Mouse (Mus musculus) liver, embryonic 14.5 days (tissue): Measurements from ENCODE around the gene Eml4. TPM values are rescaled to one million over a fixed set of nuclear protein-coding genes. Genes with fewer than 3 reads are reported as not detected.
A peak's percentile ranks its signal among the peaks of the same experiment; 100 is the strongest.

Experiments used
- ATAC-seq: fragments of 200-750 bp; cut with Nextera tagmentation; 2 replicates; pipeline ENCODE4 v1.8.0; 2017; ENCODE audit warnings: moderate number of reproducible peaks, mild to moderate bottlenecking, moderate library complexity; ENCODE audit not compliant: insufficient read depth
- DNase-seq, 3 experiments: peaks; one replicate each; pipeline ENCODE4 v3.0.0-alpha.2; 2012 to 2013; ENCODE audit warnings: low read depth in 3 of 3, low spot score in 3 of 3
- H3K27ac ChIP-seq: fragments of 300-500 bp; sonication (generic); 2 replicates; pipeline ENCODE4 v1.5.1; 2014; ENCODE audit warnings: moderate library complexity, mild to moderate bottlenecking, control low read depth, inconsistent platforms
- H3K27me3 ChIP-seq: fragments of 300-500 bp; sonication (generic); 2 replicates; pipeline ENCODE4 v1.6.1; 2014; ENCODE audit warnings: mild to moderate bottlenecking, low read length, moderate library complexity; ENCODE audit not compliant: control insufficient read depth, insufficient read depth
- H3K36me3 ChIP-seq: fragments of 300-500 bp; sonication (generic); replicated peaks from 2 replicates; pipeline ENCODE4 v1.6.1; 2014; ENCODE audit warnings: low read depth; ENCODE audit not compliant: control insufficient read depth, insufficient read depth
- H3K4me1 ChIP-seq, 2 experiments: fragments of 200-500 bp in 1 of 2; fragments of 300-500 bp in 1 of 2; sonication (generic) in 1 of 2; replicated peaks; 2 replicates each; pipeline ENCODE4 v1.6.1; 2012 to 2014; ENCODE audit warnings: antibody characterized with exemption in 1 of 2, inconsistent platforms in 1 of 2, low read length in 1 of 2; ENCODE audit not compliant: control insufficient read depth in 2 of 2, insufficient read depth in 2 of 2
- H3K4me2 ChIP-seq: fragments of 300-500 bp; sonication (generic); 2 replicates; pipeline ENCODE4 v1.6.1; 2014; ENCODE audit warnings: low read depth, mild to moderate bottlenecking, control low read depth, moderate library complexity
- H3K4me3 ChIP-seq, 2 experiments: fragments of 200-500 bp in 1 of 2; fragments of 300-500 bp in 1 of 2; sonication (generic) in 1 of 2; 2 replicates each; pipeline ENCODE4 v1.5.1; 2012 to 2014; ENCODE audit warnings: low read depth in 2 of 2, low read length in 2 of 2, mild to moderate bottlenecking in 2 of 2, control low read depth in 1 of 2, inconsistent platforms in 1 of 2, moderate library complexity in 1 of 2; ENCODE audit not compliant: insufficient read depth in 1 of 2
- H3K9ac ChIP-seq: fragments of 300-500 bp; sonication (generic); replicated peaks from 2 replicates; pipeline ENCODE4 v1.6.1; 2014; ENCODE audit warnings: mild to moderate bottlenecking, control low read depth, moderate library complexity
- H3K9me3 ChIP-seq: fragments of 300-500 bp; sonication (generic); 2 replicates; pipeline ENCODE4 v1.6.1; 2016; ENCODE audit warnings: low read length, mixed read lengths; ENCODE audit not compliant: control insufficient read depth
- CTCF ChIP-seq: IDR thresholded peaks from 2 replicates; pipeline ENCODE4 v1.5.1; 2016; ENCODE audit warnings: antibody characterized with exemption, low read depth, control low read depth
- EP300 ChIP-seq: IDR thresholded peaks from 2 replicates; pipeline ENCODE4 v1.6.1; 2016; ENCODE audit warnings: antibody characterized with exemption, low read depth
- WGBS: fragments of 180-500 bp; shearing (Covaris S2); extraction: QIAGEN DNeasy Blood & Tissue Kit; methylation state at CpG from one replicate; pipeline ENCODE4 v1.1.7; 2014; ENCODE audit not compliant: insufficient replicate concordance; 5-methylcytosine and 5-hydroxymethylcytosine counted together
- polyA plus RNA-seq, 2 experiments: library from polyadenylated mRNA; depleted of rRNA in 1 of 2; stranded (reverse) in 1 of 2; unstranded in 1 of 2; fragments of >200 nt; fragmentation: Nextera tagmentation in 1 of 2; extraction: Ambion mirVana in 1 of 2; gene quantifications; 2 replicates each; pipeline versions ENCODE4 v1.2.1 to v1.2.3; 2012 to 2014

The Eml4 gene
- polyA plus RNA-seq, 2 experiments = 4.8 to 5.0 TPM

DNA sequence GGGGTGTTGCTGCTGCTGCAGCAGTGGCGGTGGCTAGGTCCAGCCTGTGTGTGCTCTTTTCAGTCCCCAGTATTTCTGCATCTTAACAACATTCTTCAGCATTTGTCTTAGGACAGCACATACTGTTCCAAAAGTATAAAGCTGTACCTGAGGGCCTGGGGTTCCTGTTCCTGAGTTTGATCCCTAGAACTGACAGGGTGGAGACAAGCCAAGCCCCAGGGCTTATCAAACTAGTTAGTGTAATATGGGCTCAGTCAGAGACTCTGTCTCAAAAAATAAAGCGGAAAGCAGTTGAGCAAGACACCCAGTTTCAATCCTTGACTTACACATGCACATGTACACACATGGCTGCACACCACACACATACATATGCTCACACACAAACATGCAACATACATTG lies 34.2 kb downstream of the Eml4 start:
- Histone ChIP-seq H3K4me2 (no peak overlapping the region), H3K9ac (no peak overlapping the region), H3K4me1 (no peaks in the 10 kb centered on the region), H3K27me3 (no peaks in the 10 kb centered on the region), H3K9me3 (no peaks in the 10 kb centered on the region), H3K36me3 (no peaks in the 10 kb centered on the region), H3K27ac (no peak overlapping the region), H3K4me3 (no peak overlapping the region)
- TF ChIP-seq EP300 (no peak), CTCF (no peak)
- DNase-seq (no peak), ATAC-seq (no peak)
- WGBS = 73% methylated on average over 2 of the region's 2 CpGs

DNA sequence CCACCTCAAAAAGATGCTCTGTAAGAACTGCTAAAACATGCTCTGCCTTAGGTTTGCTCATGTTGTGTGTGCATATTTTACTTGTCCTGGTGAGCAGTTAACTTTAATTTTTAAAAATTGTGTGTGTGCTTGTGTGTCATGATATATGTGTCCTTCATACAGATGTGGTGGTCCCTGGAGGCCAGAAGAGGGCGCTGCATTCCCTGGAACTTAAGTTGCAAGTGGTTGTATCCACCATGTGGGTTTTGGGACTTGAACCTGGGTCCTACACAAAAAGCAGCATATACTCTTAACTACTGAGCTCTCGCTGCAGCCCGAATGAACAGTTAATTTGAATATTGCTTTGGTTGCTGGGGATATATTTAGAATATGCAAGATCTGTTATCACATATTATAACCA lies 36.4 kb downstream of the Eml4 start:
- TF ChIP-seq EP300 = no peak
- peak; percentile 39 for TF ChIP-seq CTCF

DNA sequence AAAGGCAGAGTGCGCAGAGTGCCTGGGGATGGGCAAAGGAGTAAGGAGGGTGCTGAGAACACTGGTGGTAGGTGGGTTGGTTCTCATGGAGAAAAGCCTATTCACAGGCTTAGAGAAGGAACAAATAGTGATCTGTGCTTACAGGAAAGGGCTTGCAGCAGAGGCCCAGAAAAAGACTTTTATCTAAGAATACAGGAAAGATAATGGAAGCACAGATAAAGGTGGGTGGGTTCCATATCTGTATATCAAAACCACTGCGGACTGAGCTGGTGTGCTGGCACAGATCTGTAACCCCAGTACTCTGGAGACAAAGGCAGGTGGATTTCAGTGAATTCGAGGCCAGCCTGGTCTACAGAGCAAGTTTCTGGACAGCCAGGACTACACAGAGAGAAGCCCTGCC lies 43.3 kb downstream of the Eml4 start:
- Histone ChIP-seq H3K36me3 (no peaks in the 10 kb centered on the region), H3K9ac (no peak overlapping the region), H3K4me2 (no peak overlapping the region), H3K27me3 (no peaks in the 10 kb centered on the region), H3K4me1 (peaks cover 0 to 16% of the 10 kb centered on the region in 2 experiments; a peak in 2 of 4 replicates), H3K27ac (no peak overlapping the region), H3K4me3 (no peak overlapping the region), H3K9me3 (no peaks in the 10 kb centered on the region)
- ATAC-seq (no peak), DNase-seq (no peak)
- TF ChIP-seq CTCF (no peak), EP300 (no peak)
- 27% methylated on average over 3 of the region's 3 CpGs for WGBS

More for the DNA sequence above, 36.4 kb downstream of the Eml4 start:
- Histone ChIP-seq H3K9ac (no peak overlapping the region), H3K36me3 (no peaks in the 10 kb centered on the region), H3K4me2 (no peak overlapping the region), H3K9me3 (no peaks in the 10 kb centered on the region), H3K27ac (no peak overlapping the region), H3K27me3 (no peaks in the 10 kb centered on the region), H3K4me3 (no peak overlapping the region), H3K4me1 (no peaks in the 10 kb centered on the region)
- ATAC-seq (no peak), DNase-seq (no peak)
- 62% methylated on average over 3 of the region's 3 CpGs for WGBS

GRCm38 (mm10) chr17:83397571-83398100 lies 46.9 kb downstream of the Eml4 start:
- H3K9ac ChIP-seq = no peak overlapping the region
- no peak for TF ChIP-seq CTCF
- TF ChIP-seq EP300 = no peak
- no peaks in the 10 kb centered on the region for H3K9me3 ChIP-seq
- no peak for ATAC-seq
- WGBS = 14% methylated on average over 6 of the region's 6 CpGs
- H3K4me3 ChIP-seq = no peak overlapping the region
- H3K27me3 ChIP-seq = no peaks in the 10 kb centered on the region
- no peaks in the 10 kb centered on the region for H3K36me3 ChIP-seq
- H3K27ac ChIP-seq = no peak overlapping the region
- peaks cover 0 to 18% of the 10 kb centered on the region in 2 experiments; a peak in 2 of 4 replicates for H3K4me1 ChIP-seq
- H3K4me2 ChIP-seq = no peak overlapping the region
- DNase-seq = peak in 1 of 3 experiments; percentile 19

DNA sequence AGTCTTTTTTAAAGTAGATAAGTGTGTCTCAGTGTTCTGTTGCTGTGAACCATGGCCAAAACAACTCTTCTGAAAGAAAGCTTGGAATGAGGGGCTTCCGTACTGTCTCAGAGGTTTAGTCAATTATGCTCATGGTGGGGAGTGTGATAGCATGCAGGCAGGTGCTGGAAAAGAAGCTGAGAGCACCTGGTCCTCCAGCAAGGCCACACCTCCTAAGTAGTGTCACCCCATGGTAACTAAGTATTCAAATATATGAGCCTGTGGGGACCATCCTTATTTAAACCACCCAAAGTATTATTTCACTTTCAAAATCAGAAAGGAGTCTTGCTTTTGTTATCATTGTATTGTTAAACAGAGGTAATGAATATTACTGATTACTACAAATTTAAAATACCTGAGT lies 48.0 kb downstream of the Eml4 start:
- no peak for TF ChIP-seq CTCF
- no peak for TF ChIP-seq EP300
- DNase-seq = no peak
- Histone ChIP-seq H3K9me3 (no peaks in the 10 kb centered on the region), H3K9ac (no peak overlapping the region), H3K4me3 (no peak overlapping the region), H3K4me1 (peaks cover 0 to 17% of the 10 kb centered on the region in 2 experiments; a peak in 2 of 4 replicates), H3K4me2 (no peak overlapping the region), H3K27ac (no peak overlapping the region), H3K36me3 (no peaks in the 10 kb centered on the region), H3K27me3 (no peaks in the 10 kb centered on the region)
- 59% methylated on average over 1 of the region's 1 CpGs for WGBS
- no peak for ATAC-seq
